In the genomic region with DNA sequence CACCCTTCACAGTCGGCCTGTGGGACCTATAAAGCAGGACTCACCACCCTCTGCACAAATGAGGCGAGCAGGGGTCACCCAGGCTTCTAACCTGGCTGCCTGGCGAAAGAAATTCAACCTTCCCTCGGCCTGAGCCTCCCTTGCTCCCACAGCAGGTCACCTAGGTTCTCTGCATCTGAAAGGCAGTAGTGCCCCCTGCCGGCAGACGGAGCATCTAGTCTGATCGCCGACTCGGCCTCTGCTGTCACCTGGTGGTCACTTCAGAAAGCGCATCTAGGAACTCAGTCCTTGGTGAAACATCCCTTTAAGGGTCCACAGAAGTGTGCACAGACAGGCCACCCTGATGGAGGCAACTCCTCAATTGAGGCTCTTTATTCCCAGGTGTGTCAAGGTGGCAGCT, we compare ENCODE assay signal across 9 mouse cellular contexts. TPM values are rescaled to one million over a fixed set of nuclear protein-coding genes. Genes with fewer than 3 reads are reported as not detected.
DNase-seq lines count a peak whose midpoint lies in the region; ATAC-seq lines count a peak whose summit lies in the region.
"Had no signal": no experiment of that assay in that cellular context is flagged by ENCODE, and none has a peak within 500 bp of the region (broad histone marks: within the 10 kb centered on the region; RNA-seq: fewer than 3 reads in every experiment).

No protein-coding gene starts in this region.

- no peak overlapping the region for H3K27ac ChIP-seq in hindbrain, embryonic 12.5 days
- H3K27ac ChIP-seq: limb, embryonic 15.5 days had no signal

- H3K4me2 ChIP-seq in hindbrain, embryonic 12.5 days (replicated peaks): peak overlapping the region; percentile 26; the same call in 1 of the 2 replicates
- H3K4me2 ChIP-seq: limb, embryonic 15.5 days had no signal

- peak; percentile 30; the same call in 1 of the 2 replicates for ATAC-seq in hindbrain, embryonic 12.5 days (ENCODE audit: low FRiP score)
- ATAC-seq in megakaryocyte progenitor cell, adult 5-6 weeks (replicated peaks; ENCODE audit: poor library complexity): peak; percentile 91

- H3K4me3 ChIP-seq in hindbrain, embryonic 12.5 days: no peak overlapping the region
- H3K4me3 ChIP-seq: limb, embryonic 15.5 days had no signal

- H3K4me1 ChIP-seq in hindbrain, embryonic 12.5 days: peaks cover 7% of the 10 kb centered on the region; the same call in 1 of the 2 replicates

- WGBS in hindbrain, embryonic 12.5 days: 6% methylated on average over 10 of the region's 10 CpGs

- no peak overlapping the region; the same call in 1 of the 2 replicates for H3K9ac ChIP-seq in hindbrain, embryonic 12.5 days
- H3K9ac ChIP-seq: limb, embryonic 15.5 days had no signal

- H3K27me3 ChIP-seq in hindbrain, embryonic 12.5 days: no peaks in the 10 kb centered on the region
- H3K27me3 ChIP-seq: limb, embryonic 15.5 days had no signal

- peak; percentile 72 for DNase-seq in MN1 (ENCODE audit: low spot score)
- DNase-seq in cerebellum, adult 18-20 months: peak; percentile 70 to 83
- DNase-seq in forelimb bud, embryonic 11.5 days (ENCODE audit: low read depth, low spot score): peak; percentile 88
- peak; percentile 48 for DNase-seq in layer of hippocampus, adult 9-11 months
- DNase-seq in right cerebral cortex, adult 2 months (ENCODE audit: low spot score in 2 of 2): peak; percentile 81 to 85
- peak; percentile 74 to 79 for DNase-seq in urinary bladder, adult 18-20 months (ENCODE audit: low spot score in 2 of 2)

- H3K36me3 ChIP-seq in hindbrain, embryonic 12.5 days: no peaks in the 10 kb centered on the region
- H3K36me3 ChIP-seq: limb, embryonic 15.5 days had no signal

- H3K9me3 ChIP-seq in hindbrain, embryonic 12.5 days (replicated peaks): no peaks in the 10 kb centered on the region
- H3K9me3 ChIP-seq: limb, embryonic 15.5 days had no signal

RNA-seq across cellular contexts. Expression of a gene that starts 24.4 kb away (rescaled TPM):
- 1,343 and 1,447 TPM in 2 replicates for polyA plus RNA-seq in hindbrain, embryonic 12.5 days (2016; fragmentation: Nextera tagmentation; extraction: Ambion mirVana)
- 1,262 and 1,322 TPM in 2 replicates for total RNA-seq in megakaryocyte progenitor cell, adult 5-6 weeks (2015)
- 95.6 and 142 TPM in 2 replicates for total RNA-seq in megakaryocyte progenitor cell, adult 5-6 weeks (2017)

RNA-seq across cellular contexts. Expression of a gene that starts 25.6 kb away (rescaled TPM):
- not detected in 2 replicates for polyA plus RNA-seq in hindbrain, embryonic 12.5 days (2016; fragmentation: Nextera tagmentation; extraction: Ambion mirVana)
- total RNA-seq in megakaryocyte progenitor cell, adult 5-6 weeks (2015): not detected in 2 replicates
- not detected in 2 replicates for total RNA-seq in megakaryocyte progenitor cell, adult 5-6 weeks (2017)

RNA-seq across cellular contexts. Expression of a gene that starts 34.5 kb away (rescaled TPM):
- 3.1 and 3.2 TPM in 2 replicates for polyA plus RNA-seq in hindbrain, embryonic 12.5 days (2016; fragmentation: Nextera tagmentation; extraction: Ambion mirVana)
- not detected in 2 replicates for total RNA-seq in megakaryocyte progenitor cell, adult 5-6 weeks (2015)
- not detected in 2 replicates for total RNA-seq in megakaryocyte progenitor cell, adult 5-6 weeks (2017)

RNA-seq across cellular contexts. Expression of a gene that starts 38.9 kb away (rescaled TPM):
- polyA plus RNA-seq in hindbrain, embryonic 12.5 days (2016; fragmentation: Nextera tagmentation; extraction: Ambion mirVana): 0.89 TPM in 1 of 2 replicates, not detected in the other
- total RNA-seq in megakaryocyte progenitor cell, adult 5-6 weeks (2015): not detected in 2 replicates
- not detected in 2 replicates for total RNA-seq in megakaryocyte progenitor cell, adult 5-6 weeks (2017)

RNA-seq across cellular contexts. Expression of a gene that starts 46.6 kb away (rescaled TPM):
- not detected in 2 replicates for polyA plus RNA-seq in hindbrain, embryonic 12.5 days (2016; fragmentation: Nextera tagmentation; extraction: Ambion mirVana)
- total RNA-seq in megakaryocyte progenitor cell, adult 5-6 weeks (2015): not detected in 2 replicates
- not detected in 2 replicates for total RNA-seq in megakaryocyte progenitor cell, adult 5-6 weeks (2017)
